Mouse (Mus musculus) CD4-positive, CD25-positive, alpha-beta regulatory T cell, adult 4 months (primary cell): ENCODE measurements around the gene Xpo6. TPM values are rescaled to one million over a fixed set of nuclear protein-coding genes. Genes with fewer than 3 reads are reported as not detected.

Experiments
- ATAC-seq: one replicate; pipeline ENCODE4 v1.8.0; 2017
- polyA plus RNA-seq, 2 experiments: library from polyadenylated mRNA; unstranded; fragments of 100-300 nt; shearing (Covaris generic); gene quantifications; one replicate each; pipeline ENCODE4 v1.2.1; 2017

Xpo6 gene
- polyA plus RNA-seq, 2 experiments from 2014 or later, result 117 to 126 TPM

DNA sequence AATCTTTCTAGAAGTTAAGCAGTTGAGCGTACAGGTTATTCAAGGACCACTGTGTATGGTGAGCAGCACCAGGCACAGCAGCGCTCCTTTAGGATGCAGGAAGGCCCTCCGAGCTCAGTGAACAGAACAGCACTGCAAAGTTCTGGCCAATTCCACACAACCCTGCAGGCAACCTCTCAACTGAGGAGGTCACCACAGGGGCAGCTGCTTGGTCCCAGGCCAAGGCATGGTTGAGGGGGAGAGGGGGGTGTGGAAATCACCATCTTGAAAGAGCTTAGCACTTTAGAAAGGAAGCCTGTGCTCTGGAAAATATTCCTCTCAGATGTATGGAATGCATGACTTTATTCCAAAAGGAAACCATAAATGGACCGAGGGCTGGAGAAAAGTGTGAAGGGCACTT is 78.8 kb downstream of the Xpo6 start:
- ATAC-seq, result no peak

DNA sequence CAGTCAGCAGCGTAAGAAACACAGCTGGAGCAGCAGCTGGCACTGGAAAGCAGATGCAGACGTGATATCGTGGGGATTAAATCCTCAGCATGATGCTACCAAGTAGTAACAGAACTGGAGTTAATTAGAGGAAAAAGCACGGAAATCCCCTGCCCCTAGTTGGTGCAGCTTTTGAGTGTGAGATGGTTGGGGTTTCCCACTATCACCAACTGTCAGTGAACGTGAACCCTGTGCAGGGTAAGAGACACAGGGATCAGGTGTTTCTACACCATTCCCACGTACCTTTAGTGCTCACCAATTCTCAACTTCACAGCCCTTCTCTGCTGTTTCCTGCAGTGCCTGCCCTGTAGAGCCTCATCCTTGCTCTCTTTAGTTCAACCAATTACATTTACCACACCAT is 80.5 kb downstream of the Xpo6 start:
- peak; percentile 63 for ATAC-seq

DNA sequence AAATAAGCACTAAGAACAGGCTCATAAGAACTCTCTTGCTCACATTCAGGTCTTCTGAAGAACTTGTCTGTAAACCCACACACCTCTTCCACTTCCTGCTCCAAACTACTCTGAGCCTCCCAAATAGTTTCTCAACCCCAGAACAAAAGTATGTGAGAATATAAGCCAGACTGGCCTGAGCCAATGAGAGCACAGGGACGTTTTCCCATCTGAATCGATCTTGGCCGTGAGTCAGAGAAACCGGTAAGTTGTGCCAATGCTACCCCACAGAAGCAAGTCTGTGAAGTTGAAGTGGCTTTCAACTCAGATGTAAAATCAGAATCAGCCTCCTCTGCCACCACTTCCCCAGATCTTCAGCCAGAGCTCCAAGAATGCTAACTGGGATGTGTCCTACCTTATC is 87.0 kb downstream of the Xpo6 start:
- no peak for ATAC-seq

DNA sequence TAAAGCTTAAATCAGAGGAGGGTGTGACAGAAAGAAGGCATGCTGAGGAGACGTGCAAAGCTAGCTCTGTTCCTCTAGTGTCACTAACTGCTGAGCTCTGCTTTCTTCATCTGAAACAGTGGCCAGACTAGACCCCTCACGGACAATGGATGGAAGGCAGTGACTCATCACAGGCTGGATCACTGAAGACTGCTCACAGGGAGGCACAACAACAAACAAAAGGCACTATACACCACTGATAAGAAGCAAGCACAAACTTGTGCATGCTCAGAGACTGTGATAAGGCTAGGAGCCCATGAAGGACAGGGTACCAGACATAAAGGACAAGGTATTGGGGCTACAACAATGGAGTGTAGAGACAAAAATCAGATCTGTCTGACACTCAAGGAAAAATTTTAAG is 89.1 kb downstream of the Xpo6 start:
- no peak for ATAC-seq

DNA sequence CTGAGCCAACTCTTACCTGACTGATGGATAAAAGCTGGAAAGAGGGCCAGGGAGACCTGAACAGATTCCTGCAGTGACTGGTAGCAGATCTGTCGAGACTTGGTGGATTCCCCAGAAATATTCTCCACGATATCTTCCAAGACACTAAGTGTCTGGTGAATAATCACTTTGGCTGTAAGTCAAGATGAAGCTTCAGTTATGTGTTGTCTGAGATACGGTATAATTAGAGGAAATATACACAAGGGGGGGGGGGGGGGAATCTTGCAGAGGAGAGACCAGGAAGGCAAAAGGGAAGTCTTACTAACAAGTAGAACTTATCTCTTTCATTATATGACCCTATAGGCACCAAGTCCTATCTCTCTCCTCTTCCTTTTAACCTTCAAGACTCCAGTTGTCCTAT is 90.4 kb downstream of the Xpo6 start:
- no peak for ATAC-seq

DNA sequence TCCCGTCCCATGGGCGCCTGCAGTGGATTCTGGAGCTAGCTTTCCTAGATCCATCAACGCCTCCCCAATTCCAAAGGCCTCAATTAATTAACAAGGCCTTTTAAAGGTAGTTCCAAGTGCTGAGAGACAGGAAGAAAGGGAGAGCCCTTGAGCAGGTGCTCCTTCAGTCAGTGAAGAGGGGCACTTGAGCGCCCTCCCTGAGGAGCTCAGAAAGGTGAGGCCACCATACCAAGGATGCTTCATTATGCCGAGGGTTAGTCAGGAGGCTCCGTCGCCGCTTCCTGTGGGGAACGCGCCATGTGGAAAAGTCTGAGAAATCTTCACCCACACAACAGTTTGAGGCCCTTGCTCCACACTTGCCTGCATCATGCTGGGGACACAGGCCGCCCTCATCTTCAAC is 99.9 kb downstream of the Xpo6 start:
- no peak for ATAC-seq

DNA sequence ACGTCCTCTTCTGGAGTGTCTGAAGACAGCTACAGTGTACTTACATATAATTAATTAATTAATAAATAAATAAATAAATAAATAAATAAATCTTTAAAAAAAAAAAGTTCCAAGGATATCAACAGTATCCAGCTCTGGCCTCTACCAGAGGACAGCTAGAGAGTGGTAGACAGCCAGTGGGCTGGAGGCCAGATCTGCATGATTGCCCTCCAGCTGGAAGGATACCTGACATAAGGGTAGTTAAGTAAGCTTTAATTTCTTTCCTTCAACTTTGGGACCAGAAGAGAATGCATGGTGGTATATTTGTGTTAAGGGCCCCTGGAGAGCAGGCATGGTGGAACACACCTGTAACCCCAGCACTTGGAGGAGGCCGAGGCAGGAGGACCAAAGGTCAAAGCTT is 100.5 kb downstream of the Xpo6 start:
- ATAC-seq, result no peak

DNA sequence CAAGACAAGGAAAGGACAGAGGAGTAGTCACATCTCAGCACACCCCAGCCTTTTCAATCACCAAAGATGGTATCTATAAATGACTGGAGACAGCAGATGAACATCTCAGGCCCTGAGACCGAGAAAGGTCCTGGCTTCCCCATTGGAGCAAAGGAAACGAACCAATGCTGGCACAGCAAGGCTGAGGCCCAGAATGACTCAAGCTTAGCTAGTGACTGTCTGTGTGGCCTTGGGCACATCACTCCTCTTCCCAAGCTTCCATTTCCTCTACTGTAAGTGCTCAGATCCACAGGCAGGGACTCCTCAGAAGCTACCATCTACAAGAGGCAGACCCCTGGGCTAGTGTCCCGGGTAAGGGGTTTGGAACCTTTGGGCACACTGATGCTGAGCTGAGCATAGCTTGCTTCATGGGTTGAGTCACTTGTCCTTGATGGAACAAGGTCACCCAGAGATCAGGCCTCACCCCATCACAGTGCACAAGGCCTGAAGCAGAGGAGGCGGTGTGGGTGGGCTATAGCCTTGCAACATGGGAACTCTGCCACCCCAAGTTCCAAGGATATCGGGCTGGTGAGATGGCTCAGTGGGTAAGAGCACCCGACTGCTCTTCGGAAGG is 101.0 kb downstream of the Xpo6 start:
- ATAC-seq, result no peak

DNA sequence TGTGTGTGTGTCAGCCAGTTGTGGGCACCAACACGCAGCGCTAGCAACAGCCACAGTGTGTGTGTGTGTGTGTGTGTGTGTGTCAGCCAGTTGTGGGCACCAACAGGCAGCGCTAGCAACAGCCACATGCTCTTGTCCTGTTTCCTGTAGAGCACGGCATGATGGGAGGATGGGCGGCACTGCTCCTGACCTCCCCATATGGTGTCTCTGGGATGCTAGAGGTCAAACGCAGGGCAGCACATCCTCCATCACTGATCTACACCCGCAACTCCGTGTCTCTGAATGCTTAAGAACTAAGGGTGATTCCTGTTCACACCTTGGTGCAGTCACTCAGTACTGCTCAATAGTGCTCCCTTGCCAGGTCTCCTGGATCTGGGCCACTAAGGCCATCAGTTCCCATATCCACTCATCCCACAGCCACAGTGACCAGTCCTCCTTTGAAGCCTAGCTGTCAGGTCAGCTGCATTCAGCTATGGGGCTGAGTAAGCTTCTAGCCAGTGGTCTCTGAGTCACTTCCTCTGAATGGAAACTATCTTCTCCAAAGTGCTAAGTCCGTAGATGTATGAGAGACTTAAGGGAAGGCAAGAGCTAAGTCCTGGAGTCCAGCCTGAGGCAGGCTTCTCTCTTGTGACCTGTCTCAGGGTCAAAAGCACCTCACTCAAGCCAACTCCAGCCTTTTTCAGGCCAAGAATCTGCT is 102.9 kb downstream of the Xpo6 start:
- ATAC-seq, result peak; percentile 34

DNA sequence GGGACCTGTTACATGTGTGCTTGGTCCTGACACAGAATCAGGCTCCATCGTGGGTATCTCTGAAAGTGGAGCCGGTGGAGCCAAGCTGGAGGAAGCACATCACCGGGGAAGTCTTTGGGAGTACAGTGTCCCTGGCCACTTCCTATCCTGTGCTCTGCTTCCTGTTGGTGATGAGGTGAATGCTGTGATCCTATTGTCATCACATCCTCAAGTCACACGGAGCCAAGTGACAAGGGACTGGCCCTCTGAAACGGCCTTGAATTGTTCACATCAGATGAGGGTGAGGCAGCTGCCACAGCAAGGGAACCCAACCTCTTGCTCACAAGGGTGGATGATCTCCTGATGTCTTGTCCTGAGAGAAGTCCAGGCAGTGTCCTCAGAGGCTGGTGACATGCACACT is 103.7 kb downstream of the Xpo6 start:
- ATAC-seq, result peak; percentile 29

DNA sequence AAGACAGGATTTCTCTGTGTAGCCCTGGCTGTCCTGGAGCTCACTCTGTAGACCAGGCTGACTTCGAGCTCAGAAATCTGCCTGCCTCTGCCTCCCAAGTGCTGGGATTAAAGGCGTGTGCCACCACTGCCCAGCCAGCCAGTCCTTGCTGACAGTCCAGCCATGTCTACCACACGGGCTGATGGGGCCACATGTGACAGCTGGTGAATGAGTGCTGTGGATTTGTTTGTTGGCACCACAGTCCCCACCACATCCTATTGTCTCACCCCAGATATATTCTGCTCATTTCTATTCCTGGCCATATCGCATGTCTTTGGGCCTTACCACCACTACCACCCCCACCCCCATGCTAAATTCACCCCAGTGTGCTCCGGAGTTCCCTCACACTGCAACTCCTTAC is 105.6 kb downstream of the Xpo6 start:
- no peak for ATAC-seq

DNA sequence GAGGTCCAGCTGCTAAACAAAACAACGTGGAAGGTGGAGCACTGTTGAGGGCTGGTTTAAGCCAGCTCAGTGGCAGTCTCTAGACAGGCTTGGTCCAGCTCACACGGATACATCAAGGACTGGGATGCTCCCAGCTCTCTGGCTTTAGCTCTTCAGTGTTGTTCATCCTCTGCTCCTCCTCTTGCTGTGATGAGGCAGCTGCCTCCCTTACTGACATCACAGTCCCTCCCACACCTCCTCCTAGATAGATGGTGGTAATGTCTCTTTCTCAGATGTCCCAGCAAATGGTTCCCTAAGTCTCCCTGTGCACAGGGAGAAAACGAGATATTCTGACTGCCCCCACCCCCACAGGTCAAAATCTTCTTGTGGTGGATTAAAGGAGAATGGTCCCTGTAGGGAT is 107.1 kb downstream of the Xpo6 start:
- ATAC-seq, result no peak

DNA sequence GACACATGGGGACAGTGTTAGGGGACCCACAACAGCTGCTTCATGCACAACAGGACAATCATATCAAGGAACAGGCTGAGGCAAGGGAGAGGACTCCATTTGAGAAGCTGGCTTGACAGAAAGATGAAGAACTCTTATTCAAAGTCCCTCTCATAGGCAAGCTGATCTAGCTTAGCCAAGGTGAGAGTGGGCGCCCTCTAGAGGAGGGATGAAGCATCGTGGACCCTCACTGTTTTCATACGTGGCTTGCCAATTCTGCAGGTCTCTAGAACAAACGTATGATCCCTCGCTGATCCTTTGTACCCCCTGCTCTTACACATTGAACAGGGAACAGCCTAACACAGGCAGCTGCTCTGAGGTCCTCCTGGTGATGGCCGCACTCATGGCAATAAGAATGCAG is 110.5 kb downstream of the Xpo6 start:
- ATAC-seq, result no peak

DNA sequence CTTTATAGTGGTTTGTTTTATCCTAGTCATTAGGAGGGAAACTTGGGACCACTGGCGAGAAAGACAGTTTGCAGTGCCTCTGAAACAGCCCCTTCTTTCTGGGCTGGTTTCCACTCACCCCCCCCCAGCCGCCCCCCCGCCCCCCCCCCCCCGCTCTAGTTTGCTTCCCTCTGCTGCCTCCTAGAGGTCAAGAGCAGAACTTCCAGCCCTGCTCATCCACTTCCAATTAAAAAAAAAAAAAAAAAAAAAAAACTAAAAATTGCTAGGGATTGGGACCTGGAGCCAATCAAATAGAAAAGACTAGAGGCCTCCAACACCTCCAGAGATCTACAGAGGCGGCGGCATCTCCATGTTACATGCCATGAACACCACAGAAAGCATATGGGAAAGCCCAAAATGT is 112.1 kb downstream of the Xpo6 start:
- ATAC-seq, result no peak

DNA sequence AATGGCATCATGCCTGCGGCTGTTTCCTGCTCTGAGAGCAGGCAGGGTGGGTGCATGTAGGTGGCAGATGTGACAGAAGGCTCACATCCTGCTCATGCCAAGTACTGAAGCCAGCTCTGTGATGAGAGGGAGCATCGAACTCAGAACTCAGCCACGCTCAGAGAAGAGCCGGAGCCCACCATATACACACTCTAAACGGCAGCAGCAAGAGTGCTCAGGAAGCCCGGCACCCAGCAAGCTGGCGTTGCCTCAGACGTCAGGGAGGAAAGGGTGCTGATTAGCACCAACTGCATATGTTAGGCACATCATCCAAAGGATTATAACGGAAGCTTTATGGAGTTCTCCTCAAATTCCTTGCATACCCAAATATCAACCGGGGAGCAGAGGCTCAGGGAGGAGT is 112.7 kb downstream of the Xpo6 start:
- ATAC-seq, result no peak

DNA sequence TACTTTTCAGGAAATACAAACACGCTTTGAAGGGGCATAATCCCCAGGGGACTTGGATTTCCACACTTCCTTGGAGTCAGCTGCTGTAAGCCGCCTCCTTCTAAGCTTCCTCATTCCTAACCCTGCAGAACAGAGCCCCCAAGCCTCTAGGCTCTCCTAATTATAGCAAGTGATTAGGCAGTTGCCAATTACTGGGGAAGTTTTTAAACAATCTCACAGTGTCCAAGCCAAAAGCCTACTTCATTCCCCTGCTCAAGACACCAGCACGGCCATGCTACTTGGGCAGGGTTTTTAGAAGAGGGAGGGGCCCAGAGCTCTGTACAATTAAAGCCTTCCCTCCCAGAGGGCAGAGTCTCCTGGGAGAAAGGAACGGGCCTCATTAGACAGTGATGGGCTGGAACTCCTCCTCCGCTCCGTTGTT is 114.0 kb downstream of the Xpo6 start:
- ATAC-seq, result no peak

DNA sequence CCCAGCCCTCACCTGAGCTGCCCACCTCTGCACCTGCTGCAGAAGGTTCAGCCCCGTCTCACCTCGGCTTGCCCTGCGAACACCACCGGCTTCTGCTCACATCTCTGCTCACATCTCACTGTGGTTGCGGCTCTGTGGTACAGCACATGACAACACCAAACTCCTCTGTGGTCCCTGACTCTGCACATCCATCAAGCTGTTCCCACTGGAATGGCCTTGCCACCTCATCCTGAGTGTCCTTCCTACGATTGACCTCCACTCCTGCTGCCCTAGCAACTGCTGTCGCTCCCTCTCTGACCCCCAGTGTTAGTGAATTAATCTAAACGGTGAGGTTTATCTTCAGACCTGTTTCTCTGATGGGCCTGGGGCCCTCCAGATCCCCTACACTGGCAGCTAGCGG is 115.1 kb downstream of the Xpo6 start:
- no peak for ATAC-seq

DNA sequence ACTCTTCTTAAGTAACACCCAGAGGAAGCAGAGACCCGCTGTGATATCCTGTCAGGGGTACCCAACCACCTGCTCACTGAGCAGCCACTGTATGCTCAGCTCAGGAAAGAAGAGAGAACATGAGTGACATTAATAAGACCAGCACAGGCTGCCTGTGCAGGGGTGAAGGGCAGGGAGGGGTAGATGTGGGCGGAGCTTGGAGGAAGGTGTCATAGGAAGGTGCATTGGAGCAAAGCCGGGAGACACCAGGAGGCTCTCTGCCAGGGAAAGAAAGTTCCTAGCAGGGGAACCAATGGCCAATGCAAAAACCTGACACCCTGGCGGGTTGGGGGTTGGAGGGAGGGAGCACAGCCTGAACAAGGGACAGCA is 116.3 kb downstream of the Xpo6 start:
- ATAC-seq, result no peak

DNA sequence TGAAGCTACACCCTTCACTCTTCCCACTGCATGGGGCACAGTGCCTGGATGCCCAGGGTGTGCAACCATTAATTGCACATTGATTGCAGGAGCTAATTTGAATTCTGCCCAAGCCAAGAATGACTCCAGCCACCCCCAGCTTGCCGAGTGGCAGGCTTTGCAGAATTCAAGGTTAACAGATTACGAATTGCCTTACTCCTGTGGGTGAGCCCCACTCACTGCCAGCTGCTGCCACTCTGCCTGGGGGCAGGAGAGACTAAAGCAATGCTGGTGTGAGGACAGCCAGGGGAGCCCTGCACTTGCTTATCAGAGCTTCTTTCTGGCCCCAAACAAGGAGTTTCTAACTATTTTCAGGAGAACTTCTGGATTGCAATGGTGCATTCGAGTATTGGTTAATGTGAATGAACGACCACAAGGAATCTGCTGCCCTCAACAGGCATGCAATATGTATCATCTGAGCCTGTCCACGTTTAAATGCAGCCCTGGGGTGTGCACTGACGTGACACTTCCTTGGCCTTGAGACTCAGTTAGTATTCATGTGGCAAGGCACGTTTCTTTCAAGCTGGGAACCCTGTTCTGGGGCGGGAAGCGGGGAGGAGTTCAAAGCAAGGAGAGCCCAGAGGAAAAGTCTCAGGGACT is 116.8 kb downstream of the Xpo6 start:
- ATAC-seq, result no peak

DNA sequence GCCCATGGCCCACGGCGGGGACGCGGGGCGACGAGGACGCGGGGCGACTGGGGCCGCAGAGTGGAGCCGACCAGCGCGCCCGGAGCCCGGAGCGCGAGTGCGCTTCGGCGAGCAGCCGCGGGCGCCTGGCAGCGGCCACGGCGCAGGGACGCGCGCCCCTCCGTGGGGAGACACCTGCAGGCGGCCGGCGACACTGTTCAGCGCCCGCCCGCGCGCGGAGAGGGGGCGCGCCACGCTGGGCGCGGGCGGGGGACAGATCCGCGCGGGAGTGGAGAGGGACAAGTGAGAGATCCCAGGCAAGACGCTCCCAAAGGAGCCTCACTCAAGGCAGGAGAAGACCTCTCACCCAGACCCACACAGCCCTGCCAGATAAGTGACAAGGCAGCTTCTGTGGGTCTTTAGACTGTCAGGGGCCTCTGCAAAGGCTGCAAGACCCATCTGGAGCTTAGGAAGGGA is 118.0 kb downstream of the Xpo6 start, which contains the start of gene Gsg1l:
Gene Gsg1l, minus strand, starts transcription at position 126 of the 456 bp plus-strand sequence.
- ATAC-seq, result no peak

DNA sequence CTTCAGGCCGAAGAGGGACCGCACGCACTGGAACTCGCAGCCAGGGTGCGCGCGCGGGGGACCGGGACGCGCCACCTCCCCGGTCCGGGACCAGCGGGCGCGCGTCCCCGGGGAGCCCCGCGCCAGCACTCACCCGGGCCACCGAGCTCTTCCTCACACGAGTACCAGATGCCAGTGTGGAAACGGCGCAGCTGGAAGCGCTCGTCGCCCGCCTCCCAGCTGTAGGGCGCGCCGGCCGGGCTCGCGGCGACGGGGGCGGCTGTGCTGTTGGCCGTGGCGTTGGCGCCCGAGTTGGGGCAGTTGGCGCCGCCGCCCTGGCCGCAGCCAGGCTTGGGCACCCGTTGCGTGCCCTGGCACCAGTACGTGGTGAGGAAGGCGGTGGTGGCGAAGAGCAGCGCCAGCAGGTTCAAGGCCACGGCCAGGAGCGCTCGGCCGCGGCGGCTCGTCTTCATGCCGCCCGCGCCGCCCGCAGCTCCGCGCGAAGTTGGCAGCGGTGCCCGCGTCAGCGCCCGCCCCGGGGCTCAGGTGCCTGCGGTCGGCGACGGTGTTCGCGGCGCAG is 118.5 kb downstream of the Xpo6 start:
- no peak for ATAC-seq

DNA sequence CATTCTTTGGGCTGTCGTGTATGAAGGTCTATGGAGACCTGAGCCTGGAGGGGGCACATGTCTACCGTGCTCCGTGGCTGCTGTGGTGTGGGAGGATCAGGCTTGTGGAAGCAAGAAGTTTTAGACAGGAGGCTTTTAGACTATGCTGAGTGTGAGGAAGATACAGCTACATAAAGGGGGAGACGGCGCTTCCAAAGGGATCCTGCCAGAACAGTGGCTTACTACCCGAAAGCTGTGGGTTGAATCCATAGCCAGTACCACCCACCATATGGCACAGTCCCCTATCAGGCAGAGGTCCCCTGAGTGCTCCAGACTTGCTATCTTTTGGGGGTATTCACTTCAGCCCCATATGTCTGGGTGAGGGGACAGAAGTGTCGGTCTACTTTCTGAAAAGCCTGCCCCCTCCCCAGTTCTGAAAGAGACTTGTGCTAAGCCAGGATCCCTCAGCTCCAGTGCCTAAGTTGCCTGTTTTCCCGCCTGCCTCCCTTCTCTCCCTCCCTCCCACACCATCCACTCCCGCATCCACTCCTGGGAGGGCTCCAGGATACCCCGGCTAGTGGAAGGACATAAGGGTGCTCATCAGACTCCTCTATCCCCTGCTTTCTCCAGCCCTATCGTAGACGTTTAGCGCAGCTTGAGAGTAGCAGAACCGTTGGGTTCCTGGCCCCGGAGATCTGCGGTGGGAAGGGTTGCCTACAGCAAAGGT is 119.2 kb downstream of the Xpo6 start:
- no peak for ATAC-seq

DNA sequence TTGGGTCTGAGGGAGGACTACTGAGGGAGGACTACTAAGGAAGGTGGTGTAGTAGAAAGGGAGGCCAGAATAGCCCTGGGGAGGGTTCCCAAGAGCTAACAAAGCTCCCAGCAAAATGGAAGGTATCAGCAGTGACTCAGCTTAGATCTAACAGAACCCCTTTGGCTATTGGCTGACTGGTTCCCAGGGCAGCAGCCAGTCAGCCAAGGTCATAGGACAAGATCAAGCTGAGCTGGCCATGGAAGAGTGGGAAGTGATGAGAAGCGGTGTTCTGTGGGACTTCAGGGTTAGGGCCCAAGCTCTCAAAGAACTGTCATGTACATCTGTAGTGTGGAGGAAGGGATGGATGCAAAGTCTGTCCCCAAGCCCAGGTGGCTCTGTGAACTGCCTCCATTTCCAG is 123.4 kb downstream of the Xpo6 start:
- ATAC-seq, result no peak
